Mouse (Mus musculus) kidney, adult 2 months (tissue): ENCODE results near the gene Tmem60.

Experiments used
- CTCF ChIP-seq: fragments of 200-500 bp; conservative IDR thresholded peaks from 2 replicates; pipeline ENCODE4 v1.5.1; 2011; ENCODE audit warnings: low read depth, mild to moderate bottlenecking, control low read depth, low read length, moderate library complexity, mixed read lengths; ENCODE audit not compliant: insufficient read depth, insufficient read length
- POLR2A ChIP-seq: fragments of 200-500 bp; IDR thresholded peaks from one replicate; pipeline ENCODE4 v1.6.1; 2011; ENCODE audit warnings: low read depth, low read length, control low read depth

- TF ChIP-seq POLR2A = no peak
- TF ChIP-seq CTCF = no peak
These were observed 49.3 kb downstream of the Tmem60 start for GRCm38 (mm10) chr5:20931300-20931699.
